Mouse (Mus musculus): ENCODE data around the gene Purb.

DNA sequence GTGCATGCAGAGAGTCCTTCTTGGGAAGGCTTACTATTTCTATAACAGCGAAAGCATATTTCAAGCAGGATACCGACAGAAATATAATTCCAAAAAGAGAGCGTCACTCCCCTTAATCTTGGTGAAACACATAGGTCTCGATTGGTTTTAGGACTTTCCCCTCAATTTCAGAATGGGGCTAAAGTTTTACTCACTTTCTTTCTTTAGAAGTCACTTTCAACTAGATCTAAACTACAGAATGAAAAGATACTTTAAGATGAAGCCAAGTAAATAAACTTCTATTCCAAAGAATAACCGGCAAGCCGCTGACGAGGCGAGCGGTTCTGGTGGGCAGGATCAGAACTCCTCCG lies 32.0 kb downstream of the Purb start:
- TF ChIP-seq CTCF (IDR thresholded peaks at IDR 0.05; ENCODE audit: control insufficient read depth, insufficient read depth, insufficient read length) (no peak), USF1 (IDR thresholded peaks at IDR 0.05; ENCODE audit: low read depth) (no peak), MAX (IDR thresholded peaks at IDR 0.05) (no peak), CEBPB (IDR thresholded peaks at IDR 0.05; ENCODE audit: low read depth) (no peak)
